ENCODE assay signal across 26 mouse cellular contexts in genomic region chr10:30647681-30648080, GRCm38 (mm10).
"Had no signal": no experiment of that assay in that cellular context is flagged by ENCODE, and none has a peak within 500 bp of the region (broad histone marks: within the 10 kb centered on the region; RNA-seq: fewer than 3 reads in every experiment).

No protein-coding gene starts in this region.

- H3K9ac ChIP-seq: heart, embryonic 13.5 days; heart, embryonic 15.5 days; hindbrain, embryonic 13.5 days; hindbrain, embryonic 15.5 days; kidney, embryonic 15.5 days; limb, embryonic 13.5 days; limb, embryonic 15.5 days had no signal

- H3K27ac ChIP-seq: gastrocnemius, adult 2 months; heart, adult 2 months; heart, embryonic 13.5 days; heart, embryonic 15.5 days; hindbrain, embryonic 13.5 days; hindbrain, embryonic 15.5 days; hindbrain, postnatal 0 days; kidney, embryonic 15.5 days; kidney, postnatal 0 days; limb, embryonic 13.5 days; limb, embryonic 15.5 days had no signal

- DNase-seq: gastrocnemius, adult 2 months; gastrocnemius, postnatal 10 days; gastrocnemius, postnatal 36 days; heart, adult 11 months; heart, adult 2 months; heart, postnatal 14 days; heart, postnatal 36 days; kidney, adult 11 months; kidney, adult 2 months; kidney, adult 9 months; kidney, postnatal 14 days; kidney, postnatal 36 days; layer of hippocampus, adult 9-11 months; layer of hippocampus, postnatal 36 days; left cerebral cortex, postnatal 4 days had no signal

- H3K4me3 ChIP-seq: gastrocnemius, adult 2 months; heart, adult 2 months; heart, embryonic 13.5 days; heart, embryonic 15.5 days; hindbrain, embryonic 13.5 days; hindbrain, embryonic 15.5 days; kidney, embryonic 15.5 days; limb, embryonic 13.5 days; limb, embryonic 15.5 days had no signal

- H3K4me2 ChIP-seq: heart, embryonic 11.5 days; heart, embryonic 13.5 days; heart, embryonic 15.5 days; hindbrain, embryonic 13.5 days; hindbrain, embryonic 15.5 days; kidney, embryonic 15.5 days; limb, embryonic 13.5 days; limb, embryonic 15.5 days had no signal

- H3K4me1 ChIP-seq: heart, embryonic 13.5 days; heart, embryonic 15.5 days; hindbrain, embryonic 13.5 days; hindbrain, embryonic 15.5 days; kidney, embryonic 15.5 days; limb, embryonic 13.5 days; limb, embryonic 15.5 days had no signal

- H3K9me3 ChIP-seq: heart, embryonic 13.5 days; heart, embryonic 15.5 days; hindbrain, embryonic 13.5 days; hindbrain, embryonic 15.5 days; kidney, embryonic 15.5 days; limb, embryonic 13.5 days; limb, embryonic 15.5 days had no signal

- H3K27me3 ChIP-seq: heart, embryonic 13.5 days; heart, embryonic 15.5 days; hindbrain, embryonic 13.5 days; hindbrain, embryonic 15.5 days; kidney, embryonic 15.5 days; limb, embryonic 13.5 days; limb, embryonic 15.5 days had no signal

- ATAC-seq: hindbrain, postnatal 0 days; intestine, embryonic 16.5 days had no signal
